Comparison of ENCODE assay signal across 16 mouse cellular contexts in genomic region chr5:144901035-144901434, GRCm38 (mm10).
"Had no signal": no experiment of that assay in that cellular context is flagged by ENCODE, and none has a peak within 500 bp of the region (broad histone marks: within the 10 kb centered on the region; RNA-seq: fewer than 3 reads in every experiment).

No protein-coding gene starts in this region.

- H3K9me3 ChIP-seq: limb, embryonic 15.5 days; liver, embryonic 12.5 days; midbrain, embryonic 15.5 days; neural tube, embryonic 13.5 days had no signal

- H3K27ac ChIP-seq: liver, embryonic 12.5 days; macrophage; midbrain, embryonic 15.5 days; neural tube, embryonic 13.5 days had no signal

- H3K9ac ChIP-seq: limb, embryonic 15.5 days; liver, embryonic 12.5 days; lung, embryonic 14.5 days; midbrain, embryonic 15.5 days; neural tube, embryonic 13.5 days had no signal

- H3K4me2 ChIP-seq: limb, embryonic 15.5 days; liver, embryonic 12.5 days; lung, embryonic 14.5 days; midbrain, embryonic 11.5 days; midbrain, embryonic 15.5 days; neural tube, embryonic 13.5 days had no signal

- H3K27me3 ChIP-seq: limb, embryonic 15.5 days; liver, embryonic 12.5 days; midbrain, embryonic 15.5 days; neural tube, embryonic 13.5 days had no signal

- H3K4me1 ChIP-seq: midbrain, embryonic 15.5 days had no signal

- DNase-seq: kidney, adult 11 months; kidney, postnatal 14 days; layer of hippocampus, adult 9-11 months; layer of hippocampus, postnatal 36 days; lung, embryonic 14.5 days; lung, postnatal 14 days; right cerebral cortex, adult 18-20 months; right cerebral cortex, postnatal 25 days; thymus, postnatal 14 days had no signal

- H3K4me3 ChIP-seq: limb, embryonic 15.5 days; liver, embryonic 12.5 days; megakaryocyte, embryonic 14.5 days; midbrain, embryonic 15.5 days; neural tube, embryonic 13.5 days had no signal

- ATAC-seq: liver, embryonic 12.5 days; midbrain, embryonic 15.5 days had no signal
